Mouse (Mus musculus) forebrain, embryonic 15.5 days (tissue): Measurements from ENCODE around the gene Fam53b. TPM values are rescaled to one million over a fixed set of nuclear protein-coding genes. Genes with fewer than 3 reads are reported as not detected.

Experiments
- ATAC-seq: fragments of 200-750 bp; cut with Nextera tagmentation; replicated peaks from 2 replicates; pipeline ENCODE4 v1.8.0; 2017; ENCODE audit warnings: mild to moderate bottlenecking, moderate TSS enrichment, moderate library complexity
- H3K27ac ChIP-seq: fragments of 300-500 bp; sonication (generic); replicated peaks from 2 replicates; pipeline ENCODE4 v1.5.1; 2015; ENCODE audit warnings: mild to moderate bottlenecking, inconsistent platforms
- H3K27me3 ChIP-seq: fragments of 300-500 bp; sonication (generic); 2 replicates; pipeline ENCODE4 v1.6.1; 2015; ENCODE audit warnings: inconsistent platforms
- H3K36me3 ChIP-seq: fragments of 300-500 bp; sonication (generic); 2 replicates; pipeline ENCODE4 v1.6.1; 2015; ENCODE audit warnings: mild to moderate bottlenecking, inconsistent platforms
- H3K4me1 ChIP-seq: fragments of 300-500 bp; sonication (generic); 2 replicates; pipeline ENCODE4 v1.6.1; 2015; ENCODE audit warnings: inconsistent platforms
- H3K4me2 ChIP-seq: fragments of 300-500 bp; sonication (generic); replicated peaks from 2 replicates; pipeline ENCODE4 v1.6.1; 2015; ENCODE audit warnings: mild to moderate bottlenecking, inconsistent platforms
- H3K4me3 ChIP-seq: fragments of 300-500 bp; sonication (generic); 2 replicates; pipeline ENCODE4 v1.5.1; 2015; ENCODE audit warnings: mild to moderate bottlenecking, inconsistent platforms
- H3K9ac ChIP-seq: fragments of 300-500 bp; sonication (generic); replicated peaks from 2 replicates; pipeline ENCODE4 v1.6.1; 2015; ENCODE audit warnings: mild to moderate bottlenecking, inconsistent platforms
- H3K9me3 ChIP-seq: fragments of 300-500 bp; sonication (generic); 2 replicates; pipeline ENCODE4 v1.6.1; 2016; ENCODE audit warnings: inconsistent platforms
- WGBS: fragments of 180-500 bp; shearing (Covaris S2); methylation state at CpG from one replicate; pipeline ENCODE4 v1.1.7; 2015; ENCODE audit warnings: mixed read lengths; 5-methylcytosine and 5-hydroxymethylcytosine counted together
- polyA plus RNA-seq: library from polyadenylated mRNA; unstranded; fragments of >200 nt; fragmentation: Nextera tagmentation; extraction: Ambion mirVana; gene quantifications from 2 replicates; pipeline ENCODE4 v1.2.1, GENCODE M21; 2015

The Fam53b gene
- polyA plus RNA-seq, 1 experiment from 2014 or later, result 27.8 TPM

DNA sequence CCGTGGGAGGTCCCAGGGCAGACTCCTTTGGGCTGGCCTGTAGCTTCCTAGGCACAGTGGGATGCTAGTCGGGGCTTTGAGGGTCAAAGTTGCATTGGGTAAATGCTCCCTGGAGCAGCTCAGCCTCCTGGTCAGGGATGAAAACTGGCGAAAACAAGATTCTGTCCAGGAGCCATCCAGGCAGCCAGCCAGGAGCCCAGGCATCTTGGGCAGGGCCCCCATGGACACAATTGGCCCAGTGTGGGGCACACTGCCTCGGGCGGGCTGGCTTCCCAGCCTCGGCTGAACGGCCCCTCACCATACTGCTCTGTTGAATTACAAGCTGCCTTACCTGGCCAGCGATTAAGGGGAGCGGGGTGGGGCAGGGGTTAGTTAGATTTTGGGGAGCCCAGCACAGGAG, 121.0 kb downstream of the Fam53b start:
- Histone ChIP-seq H3K27me3 (no peaks in the 10 kb centered on the region), H3K4me2 (no peak overlapping the region), H3K9me3 (no peaks in the 10 kb centered on the region), H3K4me1 (peaks cover 5% of the 10 kb centered on the region), H3K4me3 (no peak overlapping the region), H3K9ac (no peak overlapping the region), H3K27ac (no peak overlapping the region), H3K36me3 (no peaks in the 10 kb centered on the region)
- 48% methylated on average over 9 of the region's 9 CpGs for WGBS
- peak; percentile 41; the same call in 1 of the 2 replicates for ATAC-seq

- Histone ChIP-seq H3K9me3 (no peaks in the 10 kb centered on the region), H3K4me2 (no peak overlapping the region), H3K27ac (no peak overlapping the region), H3K27me3 (no peaks in the 10 kb centered on the region), H3K36me3 (no peaks in the 10 kb centered on the region), H3K4me3 (no peak overlapping the region), H3K4me1 (peaks cover 5% of the 10 kb centered on the region), H3K9ac (no peak overlapping the region)
- ATAC-seq, result no peak
- whole genome bisulfite sequencing, result 90% methylated on average over 14 of the region's 14 CpGs
These were observed 122.8 kb downstream of the Fam53b start for GRCm38 (mm10) chr7:132690716-132691472.

- H3K36me3 ChIP-seq, result no peaks in the 10 kb centered on the region
- no peak overlapping the region for H3K4me2 ChIP-seq
- no peak for ATAC-seq
- WGBS, result 92% methylated on average over 5 of the region's 5 CpGs
- H3K4me3 ChIP-seq, result no peak overlapping the region
- no peaks in the 10 kb centered on the region for H3K27me3 ChIP-seq
- H3K9ac ChIP-seq, result no peak overlapping the region
- no peak overlapping the region for H3K27ac ChIP-seq
- H3K4me1 ChIP-seq, result peaks cover 5% of the 10 kb centered on the region
- no peaks in the 10 kb centered on the region for H3K9me3 ChIP-seq
These were observed 124.0 kb downstream of the Fam53b start for GRCm38 (mm10) chr7:132689722-132690121.

DNA sequence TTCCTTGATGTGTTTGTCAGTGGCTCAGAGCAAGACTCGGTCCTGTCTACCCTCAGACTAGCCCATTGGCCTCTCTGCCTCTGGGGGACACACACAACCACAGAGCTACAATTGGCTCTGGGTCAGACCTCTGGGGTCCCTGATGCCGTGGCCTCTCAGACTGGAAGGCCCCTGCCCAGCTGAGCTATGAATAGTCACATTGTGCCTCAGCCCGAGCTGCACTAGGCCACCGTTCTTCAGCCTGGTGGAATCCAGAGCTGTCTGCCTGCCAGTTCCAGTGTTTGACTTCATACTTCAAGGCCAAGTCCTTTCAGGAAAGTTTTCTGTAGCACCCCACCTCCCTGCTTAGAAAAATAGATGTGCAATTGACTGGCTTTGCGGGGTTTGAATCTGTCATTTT, 125.0 kb downstream of the Fam53b start:
- Histone ChIP-seq H3K36me3 (no peaks in the 10 kb centered on the region), H3K4me2 (no peak overlapping the region), H3K9ac (no peak overlapping the region), H3K27me3 (no peaks in the 10 kb centered on the region), H3K4me1 (peaks cover 5% of the 10 kb centered on the region), H3K4me3 (no peak overlapping the region), H3K9me3 (no peaks in the 10 kb centered on the region), H3K27ac (no peak overlapping the region)
- WGBS, result 46% methylated on average over 5 of the region's 5 CpGs
- ATAC-seq, result no peak

- H3K36me3 ChIP-seq, result no peaks in the 10 kb centered on the region
- H3K4me2 ChIP-seq, result no peak overlapping the region
- peaks cover 5% of the 10 kb centered on the region for H3K4me1 ChIP-seq
- H3K9ac ChIP-seq, result no peak overlapping the region
- no peaks in the 10 kb centered on the region for H3K9me3 ChIP-seq
- 70% methylated on average over 2 of the region's 2 CpGs for WGBS
- no peak for ATAC-seq
- no peaks in the 10 kb centered on the region for H3K27me3 ChIP-seq
- H3K27ac ChIP-seq, result no peak overlapping the region
- no peak overlapping the region for H3K4me3 ChIP-seq
These were observed 125.8 kb downstream of the Fam53b start for GRCm38 (mm10) chr7:132687897-132688296.

- H3K9me3 ChIP-seq, result no peaks in the 10 kb centered on the region
- no peaks in the 10 kb centered on the region for H3K27me3 ChIP-seq
- 94% methylated on average over 3 of the region's 3 CpGs for WGBS
- no peak for ATAC-seq
- no peak overlapping the region for H3K9ac ChIP-seq
- H3K4me3 ChIP-seq, result no peak overlapping the region
- no peak overlapping the region for H3K4me2 ChIP-seq
- no peaks in the 10 kb centered on the region for H3K36me3 ChIP-seq
- H3K4me1 ChIP-seq, result no peaks in the 10 kb centered on the region
- H3K27ac ChIP-seq, result no peak overlapping the region
These were observed 127.2 kb downstream of the Fam53b start for GRCm38 (mm10) chr7:132686515-132686914.

GRCm38 (mm10) chr7:132683923-132684322, 129.8 kb downstream of the Fam53b start:
- no peak overlapping the region for H3K4me3 ChIP-seq
- H3K4me1 ChIP-seq, result no peaks in the 10 kb centered on the region
- H3K9me3 ChIP-seq, result no peaks in the 10 kb centered on the region
- 90% methylated on average over 4 of the region's 4 CpGs for WGBS
- no peak overlapping the region for H3K27ac ChIP-seq
- no peaks in the 10 kb centered on the region for H3K27me3 ChIP-seq
- ATAC-seq, result no peak
- H3K9ac ChIP-seq, result no peak overlapping the region
- no peak overlapping the region for H3K4me2 ChIP-seq
- H3K36me3 ChIP-seq, result no peaks in the 10 kb centered on the region

DNA sequence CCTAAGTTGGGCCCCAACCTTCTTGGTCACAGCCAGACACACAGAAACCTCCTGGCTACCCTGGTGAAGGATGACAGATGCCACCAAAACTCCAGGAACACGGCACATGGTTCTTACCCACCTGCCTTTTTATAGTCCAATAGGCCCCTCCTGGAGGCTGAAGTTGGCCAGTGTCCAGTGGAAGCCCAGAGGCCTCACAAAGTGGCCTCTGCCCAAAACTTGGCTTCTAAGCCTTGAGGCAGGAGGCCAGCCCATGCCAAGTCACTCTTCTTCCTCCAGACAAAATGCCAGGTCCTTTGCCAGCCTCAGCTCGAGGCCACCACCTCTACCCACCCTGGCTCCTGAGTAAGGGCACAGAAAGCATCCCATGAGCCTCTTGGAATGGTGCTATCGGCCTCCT, 130.8 kb downstream of the Fam53b start:
- no peaks in the 10 kb centered on the region for H3K4me1 ChIP-seq
- H3K9ac ChIP-seq, result no peak overlapping the region
- no peak overlapping the region for H3K4me3 ChIP-seq
- no peaks in the 10 kb centered on the region for H3K27me3 ChIP-seq
- H3K9me3 ChIP-seq, result no peaks in the 10 kb centered on the region
- no peak overlapping the region for H3K27ac ChIP-seq
- 83% methylated on average over 3 of the region's 3 CpGs for WGBS
- ATAC-seq, result no peak
- H3K36me3 ChIP-seq, result no peaks in the 10 kb centered on the region
- H3K4me2 ChIP-seq, result no peak overlapping the region

GRCm38 (mm10) chr7:132682336-132682735, 131.3 kb downstream of the Fam53b start:
- Histone ChIP-seq H3K27ac (no peak overlapping the region), H3K4me1 (no peaks in the 10 kb centered on the region), H3K9me3 (no peaks in the 10 kb centered on the region), H3K4me2 (no peak overlapping the region), H3K36me3 (no peaks in the 10 kb centered on the region), H3K9ac (no peak overlapping the region), H3K27me3 (no peaks in the 10 kb centered on the region), H3K4me3 (no peak overlapping the region)
- WGBS, result 97% methylated on average over 3 of the region's 3 CpGs
- ATAC-seq, result no peak

DNA sequence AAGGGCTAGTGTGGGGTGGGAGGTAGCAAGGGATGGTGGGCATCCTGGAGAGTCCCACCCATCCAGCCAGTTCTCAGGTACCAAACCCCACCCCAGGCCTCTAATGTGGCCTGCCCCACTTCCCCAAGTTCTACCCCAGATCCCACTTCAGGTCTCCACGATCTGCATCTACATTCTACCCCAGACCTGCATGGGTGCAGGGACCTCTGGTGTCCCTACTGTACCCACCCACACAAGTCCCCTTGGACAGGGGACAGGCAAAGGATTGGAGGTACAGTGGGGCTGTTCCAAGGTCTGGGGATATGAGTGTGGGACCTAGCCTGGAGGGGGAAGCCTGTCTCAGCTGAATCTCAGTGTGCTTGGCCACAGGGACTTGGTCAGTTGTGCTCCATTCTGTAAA, 131.9 kb downstream of the Fam53b start:
- Histone ChIP-seq H3K36me3 (no peaks in the 10 kb centered on the region), H3K4me2 (no peak overlapping the region), H3K4me1 (no peaks in the 10 kb centered on the region), H3K9me3 (no peaks in the 10 kb centered on the region), H3K9ac (no peak overlapping the region), H3K4me3 (no peak overlapping the region), H3K27me3 (no peaks in the 10 kb centered on the region), H3K27ac (no peak overlapping the region)
- WGBS, result 83% methylated on average over 1 of the region's 1 CpGs
- no peak for ATAC-seq

- H3K4me3 ChIP-seq, result no peak overlapping the region
- no peaks in the 10 kb centered on the region for H3K36me3 ChIP-seq
- H3K4me1 ChIP-seq, result no peaks in the 10 kb centered on the region
- H3K4me2 ChIP-seq, result no peak overlapping the region
- WGBS, result 77% methylated on average over 11 of the region's 11 CpGs
- no peak overlapping the region for H3K9ac ChIP-seq
- H3K27me3 ChIP-seq, result no peaks in the 10 kb centered on the region
- no peaks in the 10 kb centered on the region for H3K9me3 ChIP-seq
- no peak overlapping the region for H3K27ac ChIP-seq
- no peak for ATAC-seq
These were observed 132.4 kb downstream of the Fam53b start for GRCm38 (mm10) chr7:132681296-132681695.

GRCm38 (mm10) chr7:132679549-132679948, 134.1 kb downstream of the Fam53b start:
- Histone ChIP-seq H3K4me3 (no peak overlapping the region), H3K27ac (no peak overlapping the region), H3K9me3 (no peaks in the 10 kb centered on the region), H3K4me2 (no peak overlapping the region), H3K4me1 (no peaks in the 10 kb centered on the region), H3K36me3 (no peaks in the 10 kb centered on the region), H3K9ac (no peak overlapping the region), H3K27me3 (no peaks in the 10 kb centered on the region)
- no peak for ATAC-seq
- 83% methylated on average over 6 of the region's 6 CpGs for WGBS

- Histone ChIP-seq H3K9ac (no peak overlapping the region), H3K4me2 (no peak overlapping the region), H3K27ac (no peak overlapping the region), H3K27me3 (no peaks in the 10 kb centered on the region), H3K4me1 (no peaks in the 10 kb centered on the region), H3K36me3 (no peaks in the 10 kb centered on the region), H3K4me3 (no peak overlapping the region), H3K9me3 (no peaks in the 10 kb centered on the region)
- WGBS, result 51% methylated on average over 4 of the region's 4 CpGs
- ATAC-seq, result no peak
These were observed 134.6 kb downstream of the Fam53b start for GRCm38 (mm10) chr7:132679117-132679516.
